Mouse (Mus musculus): ENCODE measurements around the gene Cd6.

DNA sequence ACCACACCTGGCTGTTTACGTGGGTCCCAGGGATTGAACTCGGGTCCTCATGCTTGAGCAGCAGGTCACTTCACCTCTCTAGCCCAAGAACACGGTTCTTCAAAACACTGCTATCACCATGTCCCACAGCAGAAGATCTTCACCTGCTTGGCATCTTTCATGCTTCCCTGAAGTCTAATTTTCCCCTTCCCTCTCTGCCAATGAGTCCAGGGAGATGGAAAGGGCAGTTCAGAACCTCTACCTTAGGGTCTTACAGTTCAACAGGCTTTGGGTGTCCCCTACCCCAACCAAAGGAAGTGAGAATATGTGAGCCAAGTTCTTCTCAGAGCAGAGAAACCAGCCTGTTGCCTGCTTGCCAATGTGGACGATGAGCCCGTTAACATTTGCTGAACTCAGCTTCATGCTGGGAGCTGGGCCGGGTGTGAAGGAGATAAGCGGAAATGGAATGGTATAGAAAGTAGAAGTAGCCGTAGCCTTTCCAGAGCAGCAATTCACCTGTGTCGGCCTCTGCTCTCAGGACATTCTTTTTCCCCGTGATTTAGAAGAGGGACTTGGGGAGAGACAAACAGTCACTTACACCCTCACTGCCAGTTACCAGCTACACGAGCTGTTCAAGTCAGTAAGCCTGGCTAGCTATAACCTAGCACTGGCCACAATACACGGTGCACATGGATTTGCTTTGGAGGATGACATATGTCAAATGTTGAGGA is 21.2 kb downstream of the Cd6 start:
- no peak for TF ChIP-seq RAD21 (IDR thresholded peaks at IDR 0.05; ENCODE audit: low read depth, low read length)
- no peak for TF ChIP-seq CTCF (IDR thresholded peaks at IDR 0.05 in 2 of 3, conservative IDR thresholded peaks at IDR 0.05 in 1 of 3; ENCODE audit: control insufficient read depth in 1 of 3, insufficient read depth in 1 of 3, low read depth in 2 of 3, low read length in 3 of 3, poor library complexity in 1 of 3, severe bottlenecking in 1 of 3)
- no peak for TF ChIP-seq MAX (IDR thresholded peaks at IDR 0.05; ENCODE audit: low read length)
- no peak for TF ChIP-seq RCOR1 (IDR thresholded peaks at IDR 0.05; ENCODE audit: low read depth, low read length)
- no peak for TF ChIP-seq TAL1 (IDR thresholded peaks at IDR 0.05; ENCODE audit: low read length)
- no peak for TF ChIP-seq ETS1 (IDR thresholded peaks at IDR 0.05; ENCODE audit: low read depth, low read length)
- no peak for TF ChIP-seq EP300 (IDR thresholded peaks at IDR 0.05; ENCODE audit: low read depth in 1 of 2, low read length in 2 of 2)
- TF ChIP-seq POLR2A (IDR thresholded peaks at IDR 0.05; ENCODE audit: control insufficient read depth in 1 of 2, insufficient read depth in 1 of 2, low read depth in 1 of 2, low read length in 2 of 2, poor library complexity in 1 of 2) = no peak
- no peak for TF ChIP-seq SMC3 (IDR thresholded peaks at IDR 0.05; ENCODE audit: low read depth, low read length)
- TF ChIP-seq KAT2A (conservative IDR thresholded peaks at IDR 0.05; ENCODE audit: low read depth, low read length) = no peak
